ENCODE assay signal across 13 mouse cellular contexts in genomic region chr13:30051891-30052550, GRCm38 (mm10).
DNase-seq lines count a peak whose midpoint lies in the region; ATAC-seq lines count a peak whose summit lies in the region.
"Had no signal": no experiment of that assay in that cellular context is flagged by ENCODE, and none has a peak within 500 bp of the region (broad histone marks: within the 10 kb centered on the region; RNA-seq: fewer than 3 reads in every experiment).

No protein-coding gene starts in this region.

- no peak overlapping the region for H3K9ac ChIP-seq in kidney, embryonic 16.5 days (replicated peaks; ENCODE audit: low read length)
- H3K9ac ChIP-seq: forebrain, embryonic 15.5 days; liver, postnatal 0 days had no signal

- no peaks in the 10 kb centered on the region for H3K36me3 ChIP-seq in kidney, embryonic 16.5 days (ENCODE audit: insufficient read depth, low read length)
- H3K36me3 ChIP-seq: forebrain, embryonic 15.5 days had no signal

- 40% methylated on average over 16 of the region's 16 CpGs for WGBS in kidney, embryonic 16.5 days

- H3K4me1 ChIP-seq in kidney, embryonic 16.5 days (ENCODE audit: insufficient read depth, low read length) = peaks cover 7% of the 10 kb centered on the region
- H3K4me1 ChIP-seq: forebrain, embryonic 15.5 days had no signal

- H3K4me2 ChIP-seq in kidney, embryonic 16.5 days (replicated peaks; ENCODE audit: low read depth, low read length) = no peak overlapping the region
- H3K4me2 ChIP-seq: forebrain, embryonic 15.5 days had no signal

- DNase-seq in kidney, adult 9 months = no peak
- peak; percentile 67 for DNase-seq in cerebellum, adult 11-12 months
- DNase-seq in cerebellum, postnatal 36 days = peak; percentile 53 to 56
- peak; percentile 2 to 4 for DNase-seq in kidney, postnatal 36 days
- no peak for DNase-seq in spleen, adult 12 weeks (ENCODE audit: low spot score)
- no peak for DNase-seq in adrenal gland, postnatal 14 days
- DNase-seq: heart, postnatal 14 days; liver, postnatal 0 days; midbrain, embryonic 14.5 days; right cerebral cortex, postnatal 14 days had no signal

- no peak overlapping the region for H3K27ac ChIP-seq in kidney, embryonic 16.5 days (ENCODE audit: low read length)
- H3K27ac ChIP-seq: forebrain, embryonic 15.5 days had no signal

- no peak overlapping the region for H3K4me3 ChIP-seq in kidney, embryonic 16.5 days (ENCODE audit: low read length)
- H3K4me3 ChIP-seq: forebrain, embryonic 15.5 days had no signal

- no peaks in the 10 kb centered on the region for H3K27me3 ChIP-seq in kidney, embryonic 16.5 days (ENCODE audit: insufficient read depth, low read length)
- H3K27me3 ChIP-seq: forebrain, embryonic 15.5 days had no signal

- no peaks in the 10 kb centered on the region for H3K9me3 ChIP-seq in kidney, embryonic 16.5 days (ENCODE audit: low read length)
- H3K9me3 ChIP-seq: forebrain, embryonic 15.5 days had no signal

- peak; percentile 27; the same call in 1 of the 2 replicates for ATAC-seq in kidney, embryonic 16.5 days (ENCODE audit: low FRiP score, low TSS enrichment)
- no peak for ATAC-seq in activated CD4-positive, CD25-positive, alpha-beta regulatory T cell, adult 4 months
- ATAC-seq: forebrain, embryonic 15.5 days; liver, postnatal 0 days had no signal

Comparison
In these comparisons a context has a peak if more than half of its experiments do, and no peak if none do; other contexts are left out.
1. DNase-seq: peak in cerebellum, adult 11-12 months (single experiment), cerebellum, postnatal 36 days (2 of 2) and kidney, postnatal 36 days (2 of 2); none in kidney, adult 9 months (single experiment), spleen, adult 12 weeks (single experiment) and adrenal gland, postnatal 14 days (single experiment).